Mouse (Mus musculus): ENCODE data around the gene Erich3.

DNA sequence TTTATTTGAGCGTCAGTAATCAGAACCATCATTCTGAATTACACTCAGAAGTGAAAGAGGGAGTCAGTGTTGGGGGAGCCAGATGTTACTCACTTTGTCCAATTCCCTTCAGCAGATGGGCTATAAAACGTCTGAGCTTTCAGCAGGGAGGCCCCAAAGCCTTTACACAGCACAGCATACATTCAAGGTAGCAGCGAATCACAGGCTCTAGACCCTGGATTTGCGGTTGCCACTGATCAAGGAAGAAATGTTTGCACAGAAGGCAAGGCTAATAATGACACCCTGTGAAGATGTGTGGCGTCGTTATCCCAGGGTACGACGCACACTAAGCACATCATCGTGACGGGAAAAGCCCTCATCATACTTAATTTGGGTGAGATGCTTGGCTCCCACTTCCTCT lies 67.8 kb downstream of the Erich3 start:
- TF ChIP-seq POLR2A (IDR thresholded peaks at IDR 0.05; ENCODE audit: borderline replicate concordance, insufficient read depth, low read length) (no peak), CTCF (IDR thresholded peaks at IDR 0.05; ENCODE audit: borderline replicate concordance, insufficient read depth, low read depth, low read length) (no peak)
